Comparison of ENCODE assay signal across 11 mouse cellular contexts in genomic region chr15:103388556-103389145, GRCm38 (mm10). TPM values are rescaled to one million over a fixed set of nuclear protein-coding genes. Genes with fewer than 3 reads are reported as not detected.
DNase-seq lines count a peak whose midpoint lies in the region; ATAC-seq and TF ChIP-seq lines count a peak whose summit lies in the region.
"Had no signal": no experiment of that assay in that cellular context is flagged by ENCODE, and none has a peak within 500 bp of the region (broad histone marks: within the 10 kb centered on the region; RNA-seq: fewer than 3 reads in every experiment).

No protein-coding gene starts in this region.

- peak; percentile 40 to 53 for DNase-seq in cerebellum, postnatal 10 days
- DNase-seq in cerebellum, adult 11 months, result no peak
- no peak for DNase-seq in layer of hippocampus, adult 2 months (ENCODE audit: low spot score in 2 of 2)
- no peak for DNase-seq in layer of hippocampus, postnatal 14 days (ENCODE audit: low spot score in 2 of 2)
- DNase-seq in urinary bladder, adult 2 months (ENCODE audit: low spot score), result no peak
- no peak for DNase-seq in right cerebral cortex, postnatal 25 days
- DNase-seq: cerebellum, adult 9-10 months had no signal

- no peak for TF ChIP-seq POLR2A in bone marrow, adult 2 months (IDR thresholded peaks at IDR 0.05; ENCODE audit: borderline replicate concordance, control insufficient read depth, low read depth, low read length)

- no peak overlapping the region for H3K4me3 ChIP-seq in layer of hippocampus, adult 2 months
- no peak overlapping the region for H3K4me3 ChIP-seq in bone marrow, adult 2 months (replicated peaks; ENCODE audit: control insufficient read depth, low read depth, low read length)
- H3K4me3 ChIP-seq: neural tube, embryonic 13.5 days had no signal

- H3K27ac ChIP-seq in layer of hippocampus, adult 2 months, result no peak overlapping the region
- no peak overlapping the region for H3K27ac ChIP-seq in bone marrow, adult 2 months (ENCODE audit: control insufficient read depth, insufficient read depth, low read depth, low read length, poor library complexity)
- H3K27ac ChIP-seq: neural tube, embryonic 13.5 days had no signal

- WGBS in bone marrow, adult 2 months, result 49% methylated on average over 4 of the region's 4 CpGs

- H3K4me1 ChIP-seq in bone marrow, adult 2 months (ENCODE audit: control insufficient read depth, insufficient read depth, low read length), result no peaks in the 10 kb centered on the region
- H3K4me1 ChIP-seq: neural tube, embryonic 13.5 days had no signal

- peak; percentile 79 for TF ChIP-seq CTCF in layer of hippocampus, adult 2 months (conservative IDR thresholded peaks at IDR 0.05)
- TF ChIP-seq CTCF in bone marrow, adult 2 months (IDR thresholded peaks at IDR 0.05; ENCODE audit: control insufficient read depth, insufficient read depth, low read length), result 0 out of 2 replicates have a peak, but pooled peaks have one; percentile 7

- ATAC-seq in megakaryocyte-erythroid progenitor cell, adult 5-6 weeks (replicated peaks; ENCODE audit: low FRiP score, low TSS enrichment, poor library complexity, severe bottlenecking), result peak; percentile 85

RNA-seq across cellular contexts. Expression of gene Itga5, which starts 22.1 kb away (rescaled TPM):
- total RNA-seq in layer of hippocampus, adult 2 months (2021), result 1 to 10 TPM; 1.2 to 2.1 TPM
- 1 to 10 TPM; 3.4 to 5.8 TPM for total RNA-seq in layer of hippocampus, postnatal 14 days (2021)
- polyA plus RNA-seq in bone marrow, adult 2 months (2011; ENCODE audit: insufficient read depth, insufficient read length, low replicate concordance, missing spikeins), result 7.3 and 23.1 TPM in 2 replicates
- total RNA-seq in megakaryocyte-erythroid progenitor cell, adult 5-6 weeks (2014; fragmentation: Nextera tagmentation), result 51.5 and 56.4 TPM in 2 replicates
- total RNA-seq in megakaryocyte-erythroid progenitor cell, adult 5-6 weeks (2017), result 11.5 and 11.8 TPM in 2 replicates
- 138 and 146 TPM in 2 replicates for polyA plus RNA-seq in urinary bladder, adult 2 months (2012; rRNA removed)

RNA-seq across cellular contexts. Expression of gene Gtsf1, which starts 41.6 kb away (rescaled TPM):
- not detected for total RNA-seq in layer of hippocampus, adult 2 months (2021)
- not detected for total RNA-seq in layer of hippocampus, postnatal 14 days (2021)
- polyA plus RNA-seq in bone marrow, adult 2 months (2011; ENCODE audit: insufficient read depth, insufficient read length, low replicate concordance, missing spikeins), result 2.9 TPM in 1 of 2 replicates, not detected in the other
- not detected in 2 replicates for total RNA-seq in megakaryocyte-erythroid progenitor cell, adult 5-6 weeks (2014; fragmentation: Nextera tagmentation)
- not detected in 2 replicates for total RNA-seq in megakaryocyte-erythroid progenitor cell, adult 5-6 weeks (2017)
- 0.08 TPM in 1 of 2 replicates, not detected in the other for polyA plus RNA-seq in urinary bladder, adult 2 months (2012; rRNA removed)
- total RNA-seq: left cerebral cortex, adult 8-10 months had no signal
- polyA plus RNA-seq: neural tube, embryonic 13.5 days had no signal

RNA-seq across cellular contexts. Expression of gene Zfp385a, which starts 48.8 kb away (rescaled TPM):
- 10 to 100 TPM; 40.8 to 42.2 TPM for total RNA-seq in layer of hippocampus, adult 2 months (2021)
- total RNA-seq in layer of hippocampus, postnatal 14 days (2021), result 10 to 100 TPM; 43.2 to 44.4 TPM
- polyA plus RNA-seq in bone marrow, adult 2 months (2011; ENCODE audit: insufficient read depth, insufficient read length, low replicate concordance, missing spikeins), result 9.8 and 12.7 TPM in 2 replicates
- total RNA-seq in megakaryocyte-erythroid progenitor cell, adult 5-6 weeks (2014; fragmentation: Nextera tagmentation), result 23.4 and 28.7 TPM in 2 replicates
- total RNA-seq in megakaryocyte-erythroid progenitor cell, adult 5-6 weeks (2017), result 1.7 and 2.1 TPM in 2 replicates
- 9.9 and 15.6 TPM in 2 replicates for polyA plus RNA-seq in urinary bladder, adult 2 months (2012; rRNA removed)

RNA-seq across cellular contexts. Expression of gene Gtsf2, which starts 59.6 kb away (rescaled TPM):
- not detected for total RNA-seq in layer of hippocampus, adult 2 months (2021)
- not detected for total RNA-seq in layer of hippocampus, postnatal 14 days (2021)
- polyA plus RNA-seq in bone marrow, adult 2 months (2011; ENCODE audit: insufficient read depth, insufficient read length, low replicate concordance, missing spikeins), result not detected in 2 replicates
- total RNA-seq in megakaryocyte-erythroid progenitor cell, adult 5-6 weeks (2014; fragmentation: Nextera tagmentation), result not detected in 2 replicates
- not detected in 2 replicates for total RNA-seq in megakaryocyte-erythroid progenitor cell, adult 5-6 weeks (2017)
- polyA plus RNA-seq in urinary bladder, adult 2 months (2012; rRNA removed), result not detected in 2 replicates
- total RNA-seq: left cerebral cortex, adult 8-10 months had no signal
- polyA plus RNA-seq: neural tube, embryonic 13.5 days had no signal

Comparison
In these comparisons a context has a peak if more than half of its experiments do, and no peak if none do; other contexts are left out.
1. DNase-seq: peak in cerebellum, postnatal 10 days (2 of 2); none in cerebellum, adult 11 months (single experiment), layer of hippocampus, adult 2 months (0 of 2), layer of hippocampus, postnatal 14 days (0 of 2), urinary bladder, adult 2 months (single experiment) and right cerebral cortex, postnatal 25 days (single experiment).